Mouse (Mus musculus) skeletal muscle tissue, adult 2 months (tissue): ENCODE data around the gene Mxi1.

Experiments used
- DNase-seq: peaks from one replicate; pipeline ENCODE4 v3.0.0-alpha.2; 2012; ENCODE audit warnings: low read depth, low spot score

Mxi1 gene

DNA sequence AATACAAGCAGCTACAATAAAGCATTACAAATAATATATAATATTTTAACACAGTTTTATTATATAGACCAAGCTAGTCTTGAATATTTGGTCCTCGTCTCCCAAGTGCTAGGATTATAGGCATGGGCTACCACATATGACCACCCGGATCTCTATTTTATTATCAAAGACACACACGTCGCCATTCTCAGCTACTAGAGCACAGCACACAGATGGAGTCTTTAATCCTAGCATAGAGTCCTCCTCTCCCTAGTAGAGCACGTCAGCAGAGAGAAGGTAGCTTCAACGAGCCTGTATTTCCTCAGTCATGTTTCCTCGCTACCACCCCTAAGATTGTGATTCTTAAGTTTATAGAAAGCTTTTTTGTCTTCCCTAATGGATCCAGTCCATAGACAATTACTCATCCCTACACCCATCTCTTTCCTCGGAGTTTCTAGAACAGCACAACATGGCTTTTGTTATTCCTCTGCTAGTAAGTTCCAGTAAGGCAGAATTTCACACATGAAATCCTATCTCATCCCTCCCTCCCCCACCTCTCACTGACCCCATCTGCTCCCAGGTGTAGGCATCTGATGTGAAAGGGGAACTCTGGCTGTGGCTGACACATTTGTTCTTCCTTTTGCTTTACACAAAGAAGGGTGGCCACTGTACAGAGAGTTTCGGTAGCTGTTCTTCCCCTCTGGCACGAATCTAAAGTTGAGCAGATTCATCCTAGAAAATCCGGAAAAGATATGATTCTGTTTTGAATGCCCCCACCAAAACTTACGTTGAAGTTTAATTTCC lies 87.3 kb downstream of the Mxi1 start:
- no peak for DNase-seq

- no peak for DNase-seq
Measured at GRCm38 (mm10) chr19:53399213-53399612, 88.9 kb downstream of the Mxi1 start.

DNA sequence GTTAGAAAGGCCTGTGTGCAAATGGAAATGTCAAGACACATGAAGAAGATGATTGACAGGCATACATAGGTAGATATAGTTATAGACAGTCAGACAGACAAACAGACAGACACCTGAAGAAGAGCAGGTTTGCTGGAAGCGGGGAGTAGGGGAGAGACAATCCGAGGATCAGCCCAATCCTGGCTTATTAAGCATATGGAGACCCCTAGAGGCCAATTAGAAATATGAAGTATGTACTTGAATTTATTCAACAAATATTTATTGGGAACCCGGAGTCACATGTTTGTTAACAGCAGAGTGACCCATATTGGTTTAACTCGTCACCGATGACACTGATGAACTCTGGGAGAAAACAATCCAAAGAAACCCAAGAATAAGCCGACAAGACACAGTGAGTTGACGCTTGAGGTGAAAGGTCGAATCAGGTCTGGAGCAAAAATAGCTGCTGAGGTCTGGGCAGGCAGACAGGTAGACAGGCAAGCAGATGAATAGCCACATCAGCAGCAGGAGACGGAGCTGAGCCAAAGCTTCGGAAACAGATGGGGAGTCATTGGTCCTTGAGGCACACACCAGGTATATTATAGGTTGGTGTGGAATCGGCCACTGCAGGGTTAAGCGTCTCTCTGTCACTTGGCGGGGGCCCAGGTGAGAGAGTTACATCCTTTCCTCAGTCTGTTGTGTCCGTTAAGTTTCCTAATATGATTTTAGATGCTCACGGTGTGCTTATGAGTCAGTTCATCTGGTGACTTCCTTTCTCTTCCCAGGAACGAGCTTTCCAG lies 90.2 kb downstream of the Mxi1 start:
- DNase-seq = no peak

GRCm38 (mm10) chr19:53402741-53403432 lies 92.6 kb downstream of the Mxi1 start:
- DNase-seq = no peak

DNA sequence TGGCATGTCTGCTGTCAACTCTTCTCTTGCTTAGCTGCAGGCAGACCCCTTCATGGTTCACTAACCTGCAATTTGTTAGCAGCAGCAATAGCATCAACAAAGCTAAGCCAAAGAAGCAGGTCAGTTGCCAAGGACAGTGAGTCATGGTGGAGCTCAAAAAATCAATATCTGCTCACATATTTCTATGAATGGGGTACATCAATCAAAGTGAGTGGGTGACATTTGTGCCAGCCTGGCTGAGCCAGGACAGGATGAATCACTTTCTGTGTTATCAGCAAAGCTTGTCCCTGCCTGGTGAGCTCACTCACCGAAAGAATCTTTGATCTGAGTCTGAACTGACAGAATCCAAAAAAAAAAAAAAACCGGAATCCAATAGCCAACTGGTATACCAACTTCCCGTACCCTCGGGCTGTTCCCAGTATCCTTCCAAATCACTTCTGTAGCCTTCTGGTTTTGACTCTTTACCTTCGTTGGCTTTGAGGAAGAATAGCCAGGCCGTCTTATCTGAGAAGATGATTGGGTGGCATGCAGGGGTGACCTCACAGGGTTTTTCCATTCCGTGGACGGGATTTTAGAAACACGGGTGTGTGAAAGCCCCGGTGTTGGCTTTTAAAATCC lies 94.0 kb downstream of the Mxi1 start:
- DNase-seq = no peak

DNA sequence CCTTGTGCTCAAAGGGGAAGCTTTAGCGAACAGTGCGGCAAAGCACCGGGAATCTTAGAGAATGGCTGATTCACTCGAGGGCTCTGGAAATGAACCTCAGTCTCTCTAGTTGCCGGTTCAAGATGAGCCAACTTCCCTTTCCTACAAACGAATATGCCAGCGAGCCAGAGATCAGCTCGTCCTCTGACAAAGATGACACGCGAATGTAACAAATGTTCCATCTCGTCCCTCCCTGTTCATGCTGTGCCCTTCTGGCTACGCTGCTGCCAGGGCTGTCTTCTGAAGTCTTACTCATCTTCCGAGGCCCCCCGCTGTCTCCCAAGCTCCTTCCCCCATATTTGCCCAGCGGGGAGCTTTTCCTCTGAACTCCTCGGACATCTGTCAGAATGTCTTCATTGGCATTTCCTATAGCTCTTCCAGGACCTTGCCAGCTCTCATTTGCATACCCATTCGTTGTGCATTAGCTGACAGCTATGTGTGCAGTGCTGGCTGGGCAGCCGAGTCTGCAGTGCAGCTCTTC lies 94.6 kb downstream of the Mxi1 start:
- no peak for DNase-seq

DNA sequence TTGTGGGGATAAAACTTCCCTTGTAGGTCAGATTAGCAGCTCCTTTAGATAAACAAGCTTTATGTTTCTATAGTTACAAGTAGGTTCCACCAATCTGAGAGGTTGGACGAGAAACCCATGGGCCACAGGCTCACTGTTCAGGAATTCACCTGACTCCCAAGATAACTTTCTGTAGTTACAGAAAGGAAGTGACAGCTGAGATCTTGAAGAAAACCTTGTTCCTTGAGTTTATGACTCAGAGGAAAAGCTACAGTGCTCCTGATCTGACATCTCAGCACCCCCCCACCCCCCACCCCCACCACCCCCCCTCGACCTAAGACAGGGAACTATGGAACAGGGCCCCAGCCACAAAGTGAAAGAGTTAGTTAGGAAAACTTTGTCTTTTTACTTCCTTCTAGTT lies 95.5 kb downstream of the Mxi1 start:
- DNase-seq = no peak

DNA sequence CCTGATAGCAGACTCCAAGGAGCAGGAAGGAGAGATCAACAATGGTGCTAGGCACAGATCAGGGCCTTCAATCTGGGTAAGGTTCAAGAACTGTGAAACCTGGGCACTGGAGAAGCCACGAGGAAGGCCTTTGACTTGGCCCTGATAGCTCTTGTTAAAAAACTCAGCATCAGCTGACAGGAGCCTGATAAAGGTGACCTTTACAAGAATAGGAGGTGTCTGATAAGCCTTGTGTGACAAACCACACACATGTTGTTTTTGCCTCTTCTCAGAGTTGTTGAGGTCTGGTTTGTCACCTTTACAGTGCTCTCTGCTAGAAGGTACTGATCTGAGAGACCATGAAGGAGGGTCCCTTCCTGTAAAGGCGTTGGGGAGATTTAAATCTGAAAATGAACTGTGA lies 97.0 kb downstream of the Mxi1 start:
- DNase-seq = no peak

DNA sequence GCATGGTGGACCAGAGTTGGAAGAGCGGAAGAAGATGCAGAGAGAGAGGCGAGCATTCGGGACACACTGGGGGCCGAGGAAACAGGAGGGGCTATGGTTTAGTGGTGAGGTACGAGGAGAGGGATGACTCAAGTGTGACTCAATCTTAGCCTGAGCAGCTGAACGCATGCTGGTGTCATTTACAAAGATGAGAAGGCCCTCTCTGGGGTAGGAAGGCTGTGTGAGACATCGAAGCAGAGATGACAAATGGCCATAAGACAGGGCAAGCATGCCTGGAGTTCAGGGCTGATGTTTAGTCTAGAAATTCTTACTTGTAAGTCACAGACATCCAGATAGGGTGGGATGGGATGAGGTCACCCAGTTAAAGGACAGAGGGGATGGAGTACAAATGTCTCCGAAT lies 98.1 kb downstream of the Mxi1 start:
- no peak for DNase-seq

GRCm38 (mm10) chr19:53409663-53410307 lies 99.5 kb downstream of the Mxi1 start:
- no peak for DNase-seq

DNA sequence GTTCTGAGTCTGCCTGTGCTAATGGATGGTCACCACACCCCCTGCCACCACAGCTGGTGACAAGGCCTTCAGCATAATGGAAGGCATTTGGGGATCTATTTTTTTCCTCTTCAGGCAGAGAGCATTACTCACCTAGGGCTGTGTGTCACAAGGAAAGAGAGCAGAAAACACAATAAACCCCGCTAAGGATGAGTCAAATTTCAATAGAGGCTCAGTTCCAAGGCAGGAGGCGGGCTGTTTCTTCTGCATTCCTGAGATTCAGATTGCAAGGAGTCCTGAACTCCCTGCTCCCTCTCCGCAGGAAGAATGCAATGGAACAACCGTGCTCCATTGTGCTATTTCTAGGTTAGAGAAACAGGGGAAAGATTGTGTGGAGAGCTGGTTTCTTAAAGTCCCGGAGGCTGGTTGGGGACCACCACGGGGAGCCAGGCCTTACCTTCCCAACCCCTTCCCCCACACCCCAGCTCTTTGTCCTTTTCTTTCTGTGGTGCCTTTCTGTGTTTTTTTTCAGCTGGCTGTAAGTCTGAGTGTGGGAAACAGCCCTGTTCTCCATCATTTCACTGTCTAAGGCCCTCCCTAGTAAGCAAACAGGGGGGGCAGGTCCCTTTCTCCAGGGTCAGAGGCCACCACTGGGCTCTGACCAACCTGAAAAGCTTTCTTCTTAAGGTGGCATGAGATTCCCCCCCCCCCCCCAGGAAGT lies 102.0 kb downstream of the Mxi1 start:
- DNase-seq = no peak

DNA sequence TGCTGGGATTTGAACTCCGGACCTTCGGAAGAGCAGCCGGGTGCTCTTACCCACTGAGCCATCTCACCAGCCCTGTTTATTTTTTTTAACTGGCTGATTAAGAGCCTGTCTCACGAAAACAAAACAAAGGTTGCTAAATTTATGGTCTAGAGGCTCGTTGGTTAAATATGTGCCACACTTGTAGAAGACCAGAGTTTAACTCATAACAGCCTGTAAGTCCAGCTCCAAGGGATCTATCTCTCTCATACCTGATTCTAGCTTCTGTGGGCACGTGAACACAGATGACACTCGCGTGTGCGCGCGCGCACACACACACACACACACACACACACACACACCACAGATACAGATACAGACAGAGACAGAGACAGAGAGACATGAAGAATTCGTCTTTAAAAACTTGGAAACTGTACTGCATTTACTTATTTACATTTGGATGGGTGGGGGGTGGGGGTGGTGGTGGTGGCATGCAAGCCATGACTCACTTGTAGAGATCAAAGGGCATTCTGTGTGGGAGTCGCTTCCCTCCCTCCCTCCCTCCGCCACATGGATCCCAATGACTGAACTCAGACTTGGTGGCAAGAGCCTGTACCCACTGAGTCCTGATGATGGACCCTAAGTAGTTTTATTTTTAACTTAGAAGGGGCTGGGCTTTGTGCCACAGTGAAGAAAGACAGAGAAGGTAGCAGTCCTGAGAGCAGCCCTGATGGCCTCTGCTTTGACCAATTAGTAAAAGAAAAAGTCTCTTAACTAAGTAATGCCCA lies 103.5 kb downstream of the Mxi1 start:
- no peak for DNase-seq

DNA sequence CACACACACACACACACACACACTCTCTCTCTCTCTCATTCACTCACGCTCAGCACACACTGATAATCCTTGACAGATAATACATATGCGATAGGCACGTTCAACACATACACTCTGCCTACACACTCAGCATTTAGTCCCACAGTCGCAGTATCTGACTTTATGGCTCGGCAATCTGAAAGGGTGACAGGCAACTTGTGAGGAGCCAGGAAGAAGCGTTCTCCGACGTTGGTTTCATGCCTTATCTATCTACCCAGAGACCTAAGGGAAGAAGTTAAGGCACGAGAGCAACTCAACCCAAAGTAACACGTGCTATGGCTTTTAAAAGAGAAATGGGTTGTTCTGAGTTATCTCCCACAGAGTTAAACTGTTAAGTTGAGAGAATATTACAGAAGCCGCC lies 104.3 kb downstream of the Mxi1 start:
- DNase-seq = no peak

DNA sequence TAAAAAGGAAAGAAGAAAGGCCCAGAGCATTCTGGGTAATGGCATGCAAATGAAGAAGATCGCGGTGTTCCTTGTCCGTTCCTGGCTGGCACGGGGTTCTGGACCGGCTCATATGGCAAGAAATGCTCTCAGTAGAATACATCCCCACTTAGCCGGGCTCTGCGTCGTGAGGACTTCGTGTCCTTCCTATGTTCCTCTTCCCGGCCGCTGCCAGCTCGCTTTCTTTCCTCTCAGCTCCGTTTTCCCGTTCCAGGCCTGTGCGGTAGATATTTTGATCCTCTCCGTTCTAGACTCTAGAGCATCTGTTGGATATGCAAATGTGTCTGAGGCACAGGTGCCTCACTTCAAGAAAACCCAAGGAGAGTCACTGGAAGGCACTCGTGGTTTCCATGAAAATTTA lies 104.9 kb downstream of the Mxi1 start:
- no peak for DNase-seq

DNA sequence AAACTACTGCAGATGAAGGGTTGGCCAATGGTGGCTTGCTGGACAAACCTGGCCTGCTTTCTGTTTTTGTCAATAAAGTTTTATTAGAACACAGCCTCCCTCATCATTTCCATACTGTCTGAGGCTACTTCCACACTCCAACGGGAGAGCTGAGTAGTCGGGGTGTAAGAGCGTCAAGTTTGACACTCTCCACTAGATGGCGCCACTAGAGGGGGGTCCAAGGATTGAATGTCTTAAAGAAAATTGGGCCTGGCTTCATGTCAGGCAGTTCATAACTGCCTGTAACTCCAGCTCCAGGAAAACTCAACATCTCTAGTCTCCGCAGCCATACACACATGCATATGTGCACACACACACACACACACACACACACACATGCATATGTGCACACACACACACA lies 109.5 kb downstream of the Mxi1 start:
- DNase-seq = peak; percentile 39

- peak; percentile 52 for DNase-seq
Measured at GRCm38 (mm10) chr19:53420924-53421582, 110.7 kb downstream of the Mxi1 start.

DNA sequence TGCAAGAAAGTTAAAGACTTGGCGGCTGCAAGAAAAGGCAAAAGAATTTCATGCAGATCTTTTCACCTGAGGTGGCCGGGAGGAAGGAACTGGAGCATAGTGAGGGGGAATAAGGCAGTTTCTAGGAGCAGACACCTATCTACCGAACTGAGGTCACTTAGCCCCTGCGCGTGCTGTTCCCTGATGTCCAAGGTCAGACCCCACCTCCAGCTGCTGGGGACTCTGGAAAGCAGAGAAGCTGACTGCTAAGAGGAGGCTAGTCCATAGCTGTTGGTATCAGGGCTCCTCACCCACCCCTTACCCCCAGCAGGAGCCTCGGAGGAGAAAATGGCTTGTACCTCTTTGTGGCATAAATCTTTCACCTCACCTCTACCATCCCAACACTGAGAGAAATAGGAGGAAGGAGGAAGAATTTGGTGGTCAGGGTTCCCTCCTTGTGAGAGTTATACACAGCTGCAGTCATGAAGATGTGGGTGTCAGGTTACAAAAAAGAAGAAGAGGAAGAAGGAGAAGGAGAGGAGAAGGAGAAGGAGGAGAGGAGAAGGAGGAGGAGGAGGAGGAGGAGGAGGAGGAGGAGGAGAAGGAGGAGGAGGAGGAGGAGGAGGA lies 111.4 kb downstream of the Mxi1 start:
- no peak for DNase-seq

DNA sequence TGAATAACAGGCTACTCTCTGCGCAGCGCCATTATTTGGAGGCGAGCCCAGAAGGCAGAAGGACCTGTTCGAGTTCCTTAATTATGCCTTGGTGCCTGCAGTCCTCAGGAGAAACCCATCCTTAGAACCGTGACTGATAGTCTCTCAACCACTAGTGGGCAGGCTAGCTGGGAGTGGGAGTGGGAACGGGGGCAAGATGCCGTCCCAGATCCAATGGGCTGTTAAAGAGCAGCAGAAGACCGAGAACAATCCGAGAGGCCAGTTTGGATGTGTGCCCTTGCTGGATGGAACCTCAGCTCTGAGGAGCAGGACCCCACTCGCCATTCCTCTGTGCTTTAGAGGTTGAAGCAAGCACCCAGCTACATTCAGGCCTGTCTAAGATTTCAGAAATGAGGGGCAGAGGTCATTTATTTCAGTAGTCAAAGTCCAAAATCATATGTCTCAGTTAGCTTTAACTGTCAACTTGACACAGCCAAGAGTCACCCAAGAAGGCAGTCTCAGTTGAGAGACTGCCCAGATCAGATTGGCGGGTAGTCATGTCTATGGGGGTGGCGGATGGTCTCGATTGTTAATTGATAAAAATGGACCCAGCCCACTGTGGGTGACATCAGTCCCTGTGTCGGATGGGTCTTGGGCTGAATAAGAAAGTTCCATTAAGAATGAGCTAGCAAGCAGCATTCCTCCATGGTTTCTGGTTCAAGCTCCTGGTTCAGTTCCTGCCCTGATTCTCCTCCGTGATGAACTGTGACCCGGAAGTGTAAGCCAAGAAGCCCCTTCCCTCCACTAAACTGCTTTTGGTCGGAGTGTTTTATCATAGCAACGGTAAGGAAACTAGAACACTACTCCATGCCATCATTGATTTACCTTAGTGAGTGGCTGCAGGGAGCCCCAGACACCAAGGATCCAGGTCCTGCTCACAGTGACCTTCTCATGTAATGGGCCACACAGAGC lies 112.3 kb downstream of the Mxi1 start:
- no peak for DNase-seq
